Mouse (Mus musculus): ENCODE data around the gene Dnaaf5. TPM values are rescaled to one million over a fixed set of nuclear protein-coding genes. Genes with fewer than 3 reads are reported as not detected.

The Dnaaf5 gene
- total RNA-seq (2023; ENCODE audit: inconsistent age), result 12.4 to 16.3 TPM (median 12.8 TPM) in 4 replicates

GRCm38 (mm10) chr5:139149681-139150602, at the start of gene Dnaaf5, which contains the start of gene Prkar1b:
Gene Dnaaf5, plus strand, starts transcription at chr5:139150223.
Gene Prkar1b, minus strand, starts transcription at chr5:139150001.

GRCm38 (mm10) chr5:139199995-139200769, 50.2 kb downstream of the Dnaaf5 start, which contains the start of gene Sun1:
Gene Sun1, plus strand, starts transcription at chr5:139200637.

Other genes starting within 250 kb of the Dnaaf5 start
- gene Pdgfa, start 152.9 kb upstream of the Dnaaf5 start, total RNA-seq (2023; ENCODE audit: inconsistent age), result not detected in 4 replicates
- gene Prkar1b, start 222 bp upstream of the Dnaaf5 start, total RNA-seq (2023; ENCODE audit: inconsistent age), result 0.22 to 0.87 TPM (median 0.48 TPM) in 3 of 4 replicates, not detected in the other
- gene Sun1, start 50.4 kb downstream of the Dnaaf5 start, total RNA-seq (2023; ENCODE audit: inconsistent age), result 54.6 to 59.6 TPM (median 57.4 TPM) in 4 replicates
- gene Get4, start 102.1 kb downstream of the Dnaaf5 start, total RNA-seq (2023; ENCODE audit: inconsistent age), result 32.3 to 44.8 TPM (median 40.2 TPM) in 4 replicates
- 24.3 to 28.1 TPM (median 26.1 TPM) in 4 replicates for gene Adap1, start 175.4 kb downstream of the Dnaaf5 start, total RNA-seq (2023; ENCODE audit: inconsistent age)
- gene Cox19, start 201.2 kb downstream of the Dnaaf5 start, total RNA-seq (2023; ENCODE audit: inconsistent age), result 21.7 to 27.7 TPM (median 24.6 TPM) in 4 replicates
- not detected in 4 replicates for gene Cyp2w1, start 202.4 kb downstream of the Dnaaf5 start, total RNA-seq (2023; ENCODE audit: inconsistent age)
- gene Gpr146, start 227.5 kb downstream of the Dnaaf5 start, total RNA-seq (2023; ENCODE audit: inconsistent age), result 11.2 to 13.6 TPM (median 13.3 TPM) in 4 replicates

All from B cell, adult (primary cell).